Mouse (Mus musculus): ENCODE results near the gene Commd3.

Gene Commd3

GRCm38 (mm10) chr2:18686826-18687519 lies 14.8 kb downstream of the Commd3 start:
- DNase-seq (ENCODE audit: low read depth in 1 of 2, low spot score in 2 of 2): no peak

- DNase-seq (ENCODE audit: low read depth in 1 of 2, low spot score in 2 of 2): no peak
Measured at GRCm38 (mm10) chr2:18687671-18688170, 15.5 kb downstream of the Commd3 start.

GRCm38 (mm10) chr2:18688286-18688685 lies 16.1 kb downstream of the Commd3 start:
- no peak for DNase-seq (ENCODE audit: low read depth in 1 of 2, low spot score in 2 of 2)

- DNase-seq (ENCODE audit: low read depth in 1 of 2, low spot score in 2 of 2): peak in 1 of 2 experiments; percentile 56
Measured at GRCm38 (mm10) chr2:18688708-18689063, 16.5 kb downstream of the Commd3 start.

GRCm38 (mm10) chr2:18689064-18689921 lies 17.1 kb downstream of the Commd3 start:
- DNase-seq (ENCODE audit: low read depth in 1 of 2, low spot score in 2 of 2): no peak

GRCm38 (mm10) chr2:18690055-18690691 lies 18.0 kb downstream of the Commd3 start:
- DNase-seq (ENCODE audit: low read depth in 1 of 2, low spot score in 2 of 2): no peak

- DNase-seq (ENCODE audit: low read depth in 1 of 2, low spot score in 2 of 2): no peak
Measured at GRCm38 (mm10) chr2:18690756-18691155, 18.6 kb downstream of the Commd3 start.

- no peak for DNase-seq (ENCODE audit: low read depth in 1 of 2, low spot score in 2 of 2)
Measured at GRCm38 (mm10) chr2:18692031-18692430, 19.8 kb downstream of the Commd3 start.

- DNase-seq (ENCODE audit: low read depth in 1 of 2, low spot score in 2 of 2): no peak
Measured at GRCm38 (mm10) chr2:18692548-18692947, 20.4 kb downstream of the Commd3 start.

- no peak for DNase-seq (ENCODE audit: low read depth in 1 of 2, low spot score in 2 of 2)
Measured at GRCm38 (mm10) chr2:18693491-18693870, 21.3 kb downstream of the Commd3 start.

GRCm38 (mm10) chr2:18693871-18694610 lies 21.9 kb downstream of the Commd3 start, which contains the start of gene Spag6:
Gene Spag6, plus strand, starts transcription at chr2:18694032.
- DNase-seq (ENCODE audit: low read depth in 1 of 2, low spot score in 2 of 2): peak in 1 of 2 experiments; percentile 61

GRCm38 (mm10) chr2:18694611-18694950 lies 22.4 kb downstream of the Commd3 start:
- DNase-seq (ENCODE audit: low read depth in 1 of 2, low spot score in 2 of 2): no peak

- no peak for DNase-seq (ENCODE audit: low read depth in 1 of 2, low spot score in 2 of 2)
Measured at GRCm38 (mm10) chr2:18695163-18695562, 23.0 kb downstream of the Commd3 start.

- DNase-seq (ENCODE audit: low read depth in 1 of 2, low spot score in 2 of 2): no peak
Measured at GRCm38 (mm10) chr2:18695629-18696150, 23.5 kb downstream of the Commd3 start.

GRCm38 (mm10) chr2:18697591-18698244 lies 25.5 kb downstream of the Commd3 start:
- DNase-seq (ENCODE audit: low read depth in 1 of 2, low spot score in 2 of 2): no peak

GRCm38 (mm10) chr2:18698663-18699385 lies 26.6 kb downstream of the Commd3 start:
- DNase-seq (ENCODE audit: low read depth in 1 of 2, low spot score in 2 of 2): no peak

GRCm38 (mm10) chr2:18699401-18699990 lies 27.3 kb downstream of the Commd3 start:
- DNase-seq (ENCODE audit: low read depth in 1 of 2, low spot score in 2 of 2): no peak

- DNase-seq (ENCODE audit: low read depth in 1 of 2, low spot score in 2 of 2): no peak
Measured at GRCm38 (mm10) chr2:18710356-18710755, 38.2 kb downstream of the Commd3 start.

- no peak for DNase-seq (ENCODE audit: low read depth in 1 of 2, low spot score in 2 of 2)
Measured at GRCm38 (mm10) chr2:18713071-18713470, 40.9 kb downstream of the Commd3 start.

Data from monocyte, adult 2 months (primary cell).